Mouse (Mus musculus) cerebellum, adult 2 months (tissue): Measurements from ENCODE around the gene Cast.

Experiments used
- CTCF ChIP-seq: fragments of 200-500 bp; IDR thresholded peaks from 2 replicates; pipeline ENCODE4 v1.5.1; 2011; ENCODE audit warnings: low read depth, mild to moderate bottlenecking, control low read depth, low read length, moderate library complexity, borderline replicate concordance; ENCODE audit not compliant: insufficient read depth
- POLR2A ChIP-seq: fragments of 200-500 bp; IDR thresholded peaks from 2 replicates; pipeline ENCODE4 v1.6.1; 2011; ENCODE audit warnings: low read length, control low read depth, borderline replicate concordance; ENCODE audit not compliant: insufficient read depth

DNA sequence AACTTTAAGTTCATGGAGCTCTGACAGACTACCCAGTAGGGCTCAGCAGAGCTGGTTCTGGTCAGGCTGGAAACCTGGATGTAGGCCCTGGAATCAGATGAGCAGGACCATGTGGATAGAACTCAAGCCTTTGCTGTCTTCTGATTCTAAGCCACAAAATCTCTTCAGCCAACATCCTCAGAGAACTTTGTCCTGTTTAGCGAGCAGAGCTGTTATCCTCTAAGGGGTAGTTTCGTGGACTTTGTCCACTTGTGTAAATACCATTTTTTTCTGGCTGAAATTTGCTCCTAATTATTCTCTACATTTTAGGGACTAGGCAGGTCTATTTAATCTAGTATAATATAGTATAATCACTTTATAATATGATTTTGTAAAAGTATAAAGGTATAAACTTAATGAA, 42.2 kb upstream of the Cast start:
- TF ChIP-seq CTCF, result no peak
- TF ChIP-seq POLR2A, result no peak
